In genomic region chr6:145062763-145063162, GRCm38 (mm10) we compare ENCODE assay signal across 23 mouse cellular contexts. TPM values are rescaled to one million over a fixed set of nuclear protein-coding genes. Genes with fewer than 3 reads are reported as not detected.
DNase-seq lines count a peak whose midpoint lies in the region; ATAC-seq lines count a peak whose summit lies in the region.
"Had no signal": no experiment of that assay in that cellular context is flagged by ENCODE, and none has a peak within 500 bp of the region (broad histone marks: within the 10 kb centered on the region; RNA-seq: fewer than 3 reads in every experiment).

No protein-coding gene starts in this region.

- H3K9me3 ChIP-seq in kidney, embryonic 15.5 days (replicated peaks): no peaks in the 10 kb centered on the region
- no peaks in the 10 kb centered on the region for H3K9me3 ChIP-seq in midbrain, embryonic 10.5 days (replicated peaks)
- H3K9me3 ChIP-seq in midbrain, embryonic 16.5 days (replicated peaks; ENCODE audit: control insufficient read depth, low read length, poor library complexity, severe bottlenecking): no peaks in the 10 kb centered on the region
- H3K9me3 ChIP-seq in limb, embryonic 10.5 days (replicated peaks): no peaks in the 10 kb centered on the region
- H3K9me3 ChIP-seq: embryonic facial prominence, embryonic 10.5 days; embryonic facial prominence, embryonic 15.5 days; forebrain, embryonic 12.5 days; heart, embryonic 15.5 days; hindbrain, embryonic 12.5 days; liver, embryonic 15.5 days; lung, embryonic 15.5 days; midbrain, embryonic 12.5 days; neural tube, embryonic 13.5 days had no signal

- WGBS in kidney, embryonic 15.5 days: 40% methylated on average over 4 of the region's 4 CpGs
- WGBS in midbrain, embryonic 10.5 days: 61% methylated on average over 4 of the region's 4 CpGs
- 57% methylated on average over 4 of the region's 4 CpGs for WGBS in midbrain, embryonic 16.5 days
- 50% methylated on average over 4 of the region's 4 CpGs for WGBS in limb, embryonic 10.5 days

- H3K9ac ChIP-seq in kidney, embryonic 15.5 days: no peak overlapping the region
- no peak overlapping the region for H3K9ac ChIP-seq in midbrain, embryonic 16.5 days (ENCODE audit: low read depth, low read length)
- H3K9ac ChIP-seq: embryonic facial prominence, embryonic 15.5 days; forebrain, embryonic 12.5 days; forebrain, postnatal 0 days; heart, embryonic 15.5 days; hindbrain, embryonic 12.5 days; liver, embryonic 15.5 days; lung, embryonic 15.5 days; midbrain, embryonic 12.5 days; neural tube, embryonic 13.5 days had no signal

- peaks cover 10% of the 10 kb centered on the region for H3K4me1 ChIP-seq in kidney, embryonic 15.5 days
- peaks cover 28% of the 10 kb centered on the region for H3K4me1 ChIP-seq in midbrain, embryonic 10.5 days
- H3K4me1 ChIP-seq in midbrain, embryonic 16.5 days (ENCODE audit: control insufficient read depth, insufficient read depth, low read length): no peaks in the 10 kb centered on the region
- H3K4me1 ChIP-seq in limb, embryonic 10.5 days: peaks cover 15% of the 10 kb centered on the region
- H3K4me1 ChIP-seq: embryonic facial prominence, embryonic 15.5 days; heart, embryonic 15.5 days; liver, embryonic 15.5 days; lung, embryonic 15.5 days; neural tube, embryonic 13.5 days had no signal

- H3K4me3 ChIP-seq in kidney, embryonic 15.5 days (replicated peaks): no peak overlapping the region
- H3K4me3 ChIP-seq in midbrain, embryonic 10.5 days: no peak overlapping the region
- H3K4me3 ChIP-seq in midbrain, embryonic 16.5 days (ENCODE audit: low read depth, low read length): no peak overlapping the region
- no peak overlapping the region for H3K4me3 ChIP-seq in limb, embryonic 10.5 days
- H3K4me3 ChIP-seq: embryonic facial prominence, embryonic 10.5 days; embryonic facial prominence, embryonic 15.5 days; forebrain, embryonic 12.5 days; heart, embryonic 15.5 days; hindbrain, embryonic 12.5 days; liver, embryonic 15.5 days; lung, embryonic 15.5 days; midbrain, embryonic 12.5 days; neural tube, embryonic 13.5 days had no signal

- peak overlapping the region; percentile 78 for H3K27ac ChIP-seq in kidney, embryonic 15.5 days
- 0 out of 2 replicates have a peak overlapping the region, but pooled peaks have one; percentile 4 for H3K27ac ChIP-seq in midbrain, embryonic 10.5 days (replicated peaks)
- no peak overlapping the region for H3K27ac ChIP-seq in midbrain, embryonic 16.5 days (ENCODE audit: low read length)
- H3K27ac ChIP-seq in limb, embryonic 10.5 days: 0 out of 2 replicates have a peak overlapping the region, but pooled peaks have one; percentile 7
- H3K27ac ChIP-seq: embryonic facial prominence, embryonic 15.5 days; forebrain, embryonic 12.5 days; heart, embryonic 15.5 days; hindbrain, embryonic 12.5 days; liver, embryonic 15.5 days; lung, embryonic 15.5 days; midbrain, embryonic 12.5 days; neural tube, embryonic 13.5 days had no signal

- no peaks in the 10 kb centered on the region for H3K36me3 ChIP-seq in kidney, embryonic 15.5 days
- peaks cover 12% of the 10 kb centered on the region; the same call in 1 of the 2 replicates for H3K36me3 ChIP-seq in midbrain, embryonic 10.5 days
- H3K36me3 ChIP-seq in midbrain, embryonic 16.5 days (ENCODE audit: control insufficient read depth, insufficient read depth, low read length): no peaks in the 10 kb centered on the region
- no peaks in the 10 kb centered on the region; the same call in 1 of the 2 replicates for H3K36me3 ChIP-seq in limb, embryonic 10.5 days
- H3K36me3 ChIP-seq: embryonic facial prominence, embryonic 15.5 days; forebrain, embryonic 12.5 days; heart, embryonic 15.5 days; hindbrain, embryonic 12.5 days; liver, embryonic 15.5 days; lung, embryonic 15.5 days; midbrain, embryonic 12.5 days; neural tube, embryonic 13.5 days had no signal

- H3K4me2 ChIP-seq in kidney, embryonic 15.5 days: no peak overlapping the region
- H3K4me2 ChIP-seq in midbrain, embryonic 16.5 days (ENCODE audit: low read length): no peak overlapping the region
- H3K4me2 ChIP-seq: embryonic facial prominence, embryonic 15.5 days; forebrain, embryonic 12.5 days; heart, embryonic 15.5 days; hindbrain, embryonic 12.5 days; liver, embryonic 15.5 days; lung, embryonic 15.5 days; midbrain, embryonic 12.5 days; neural tube, embryonic 13.5 days had no signal

- peak; percentile 62 for ATAC-seq in kidney, embryonic 15.5 days (replicated peaks; ENCODE audit: low FRiP score)
- ATAC-seq in midbrain, embryonic 16.5 days: no peak
- ATAC-seq: forebrain, postnatal 0 days; intestine, embryonic 16.5 days had no signal

- no peaks in the 10 kb centered on the region for H3K27me3 ChIP-seq in kidney, embryonic 15.5 days
- H3K27me3 ChIP-seq in midbrain, embryonic 10.5 days (ENCODE audit: low read depth, poor library complexity, severe bottlenecking): no peaks in the 10 kb centered on the region
- no peaks in the 10 kb centered on the region for H3K27me3 ChIP-seq in midbrain, embryonic 16.5 days (ENCODE audit: control insufficient read depth, insufficient read depth, low read depth, low read length)
- H3K27me3 ChIP-seq in limb, embryonic 10.5 days (ENCODE audit: low read depth, poor library complexity, severe bottlenecking): no peaks in the 10 kb centered on the region
- H3K27me3 ChIP-seq: embryonic facial prominence, embryonic 15.5 days; forebrain, embryonic 12.5 days; heart, embryonic 15.5 days; hindbrain, embryonic 12.5 days; liver, embryonic 15.5 days; lung, embryonic 15.5 days; midbrain, embryonic 12.5 days; neural tube, embryonic 13.5 days had no signal

- DNase-seq in adrenal gland, postnatal 14 days: peak; percentile 16
- DNase-seq in adrenal gland, postnatal 25 days: no peak
- DNase-seq in kidney, adult 18-20 months: no peak
- DNase-seq in midbrain, embryonic 10.5 days (ENCODE audit: low spot score): no peak
- DNase-seq in limb, embryonic 10.5 days (ENCODE audit: low spot score): no peak
- DNase-seq in left cerebral cortex, adult 11 months (ENCODE audit: low spot score): no peak
- DNase-seq: adrenal gland, postnatal 10 days; cerebellum, adult 11-12 months; forebrain, postnatal 0 days; heart, postnatal 36 days; thymus, postnatal 4 days had no signal

RNA-seq across cellular contexts. Expression of gene Bcat1, which starts 13.2 kb away (rescaled TPM):
- 5.9 and 8.0 TPM in 2 replicates for total RNA-seq in adrenal gland, postnatal 14 days (2021)
- 13.4 and 15.8 TPM in 2 replicates for total RNA-seq in adrenal gland, postnatal 25 days (2021)
- 9.1 and 9.5 TPM in 2 replicates for polyA plus RNA-seq in kidney, embryonic 15.5 days (2015; fragmentation: Nextera tagmentation; extraction: Ambion mirVana)
- polyA plus RNA-seq in midbrain, embryonic 10.5 days (2016; fragmentation: Nextera tagmentation; extraction: Ambion mirVana): 139 and 149 TPM in 2 replicates
- polyA plus RNA-seq in midbrain, embryonic 16.5 days (2015; fragmentation: Nextera tagmentation; extraction: Ambion mirVana): 104 and 106 TPM in 2 replicates
- 66.0 and 103 TPM in 2 replicates for polyA plus RNA-seq in limb, embryonic 10.5 days (2016; fragmentation: Nextera tagmentation; extraction: Ambion mirVana)

RNA-seq across cellular contexts. Expression of gene Lrmp, which starts 52.7 kb away (rescaled TPM):
- 5.3 and 15.6 TPM in 2 replicates for total RNA-seq in adrenal gland, postnatal 14 days (2021)
- total RNA-seq in adrenal gland, postnatal 25 days (2021): 2.4 and 4.9 TPM in 2 replicates
- 1.4 and 2.1 TPM in 2 replicates for polyA plus RNA-seq in kidney, embryonic 15.5 days (2015; fragmentation: Nextera tagmentation; extraction: Ambion mirVana)
- polyA plus RNA-seq in midbrain, embryonic 10.5 days (2016; fragmentation: Nextera tagmentation; extraction: Ambion mirVana): 1.7 and 2.6 TPM in 2 replicates
- 0.61 and 0.75 TPM in 2 replicates for polyA plus RNA-seq in midbrain, embryonic 16.5 days (2015; fragmentation: Nextera tagmentation; extraction: Ambion mirVana)
- 1.7 and 1.8 TPM in 2 replicates for polyA plus RNA-seq in limb, embryonic 10.5 days (2016; fragmentation: Nextera tagmentation; extraction: Ambion mirVana)
